ENCODE assay signal across 8 mouse cellular contexts in genomic region chr5:69591640-69592461, GRCm38 (mm10). TPM values are rescaled to one million over a fixed set of nuclear protein-coding genes. Genes with fewer than 3 reads are reported as not detected.
DNase-seq lines count a peak whose midpoint lies in the region; ATAC-seq lines count a peak whose summit lies in the region.

Gene Gnpda2 (minus strand): TSS chr5:69592340.

- peak within 1 kb of the TSS; percentile 67 for H3K4me2 ChIP-seq in hindbrain, embryonic 12.5 days (replicated peaks)

- H3K4me3 ChIP-seq in hindbrain, embryonic 12.5 days = peak within 1 kb of the TSS; percentile 76

- H3K9ac ChIP-seq in hindbrain, embryonic 12.5 days = peak within 1 kb of the TSS; percentile 84

- peaks cover 9% of the 10 kb centered on the region for H3K4me1 ChIP-seq in hindbrain, embryonic 12.5 days

- no peaks in the 10 kb centered on the region for H3K36me3 ChIP-seq in hindbrain, embryonic 12.5 days

- peak; percentile 99 for ATAC-seq in hindbrain, embryonic 12.5 days (ENCODE audit: low FRiP score)

- 5% methylated on average over 42 of the region's 42 CpGs for WGBS in hindbrain, embryonic 12.5 days

- no peaks in the 10 kb centered on the region for H3K27me3 ChIP-seq in hindbrain, embryonic 12.5 days

- peak; percentile 90 for DNase-seq in Muller cell, postnatal 12 days (ENCODE audit: inconsistent ontology term)
- peak; percentile 94 to 95 for DNase-seq in cerebellum, postnatal 10 days
- DNase-seq in frontal cortex, postnatal 10 days (ENCODE audit: low spot score in 2 of 2) = peak; percentile 79 to 84
- DNase-seq in layer of hippocampus, postnatal 14 days (ENCODE audit: low spot score in 2 of 2) = peak; percentile 85 to 92
- DNase-seq in lung, postnatal 14 days = peak; percentile 83
- peak; percentile 86 for DNase-seq in retina, adult 2 months (ENCODE audit: low read depth, low spot score)
- DNase-seq in thymus, postnatal 36 days = peak; percentile 81 to 85

- no peaks in the 10 kb centered on the region for H3K9me3 ChIP-seq in hindbrain, embryonic 12.5 days (replicated peaks)

- peak within 1 kb of the TSS; percentile 90 for H3K27ac ChIP-seq in hindbrain, embryonic 12.5 days

RNA-seq across cellular contexts. Expression of gene Gnpda2, which starts in this region (rescaled TPM):
- 34.6 and 34.9 TPM in 2 replicates for polyA plus RNA-seq in hindbrain, embryonic 12.5 days (2016; fragmentation: Nextera tagmentation; extraction: Ambion mirVana)
- 10 to 100 TPM; 15.0 to 15.1 TPM for total RNA-seq in layer of hippocampus, postnatal 14 days (2021)

Comparison
In these comparisons a context has a peak if more than half of its experiments do, and no peak if none do; other contexts are left out.
1. Peak in every context shown above with its lines: DNase-seq, ATAC-seq, H3K4me3 ChIP-seq and H3K27ac ChIP-seq.